Mouse (Mus musculus): ENCODE results near the gene Tsc22d3. TPM values are rescaled to one million over a fixed set of nuclear protein-coding genes. Genes with fewer than 3 reads are reported as not detected.
"Not testable (repeated sequence)": the region's sequence is repeated elsewhere in the genome, so short reads cannot be mapped to it uniquely, and the experiment has no call there.

Gene Tsc22d3
- polyA plus RNA-seq, 1 experiment from 2014 or later, result 90.2 TPM

DNA sequence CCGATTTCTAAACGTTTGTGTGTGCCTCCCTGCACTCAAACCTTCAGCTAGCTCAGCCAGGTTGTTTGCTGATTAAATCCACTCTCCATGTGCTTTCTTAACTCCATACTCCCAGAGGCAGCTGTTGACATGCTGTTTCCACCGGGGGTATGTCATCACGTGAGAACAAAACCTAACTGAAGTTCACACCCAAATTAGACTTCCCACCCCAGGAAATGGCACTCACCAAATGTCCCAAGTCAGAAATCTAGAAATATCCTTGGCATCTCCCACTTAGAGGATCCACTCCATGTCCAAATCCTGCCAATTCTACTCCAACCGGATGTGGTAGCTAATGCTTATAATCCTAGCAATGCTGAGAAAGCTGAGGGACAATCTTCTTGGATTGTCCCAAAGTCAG lies 100.2 kb downstream of the Tsc22d3 start:
- 85% methylated on average over 5 of the region's 5 CpGs for WGBS

DNA sequence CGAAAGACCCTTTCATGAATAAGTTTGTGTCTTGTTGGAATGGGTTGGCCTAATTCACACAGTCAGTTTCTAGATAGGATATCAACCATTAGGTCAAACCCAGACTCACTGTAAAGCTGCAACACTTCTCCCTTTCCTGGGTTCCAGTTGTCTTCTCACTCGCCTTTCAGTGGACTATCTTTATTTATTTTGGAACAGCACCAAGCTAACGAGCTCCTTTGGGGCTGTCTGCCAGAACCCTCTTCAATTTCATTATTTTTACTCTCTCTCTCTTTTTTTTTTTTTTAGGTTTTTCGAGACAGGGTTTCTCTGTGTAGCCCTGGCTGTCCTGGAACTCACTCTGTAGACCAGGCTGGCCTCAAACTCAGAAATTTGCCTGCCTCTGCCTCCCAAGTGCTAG lies 102.0 kb downstream of the Tsc22d3 start:
- not testable (repeated sequence) for H3K4me1 ChIP-seq (ENCODE audit: control insufficient read depth, insufficient read depth, low read length); H3K4me3 ChIP-seq (ENCODE audit: low read length); H3K27me3 ChIP-seq (ENCODE audit: control insufficient read depth, insufficient read depth, low read length); ATAC-seq (ENCODE audit: low FRiP score, low TSS enrichment); H3K9me3 ChIP-seq (ENCODE audit: control insufficient read depth, low read length); H3K27ac ChIP-seq (ENCODE audit: low read depth, low read length); H3K4me2 ChIP-seq (replicated peaks; ENCODE audit: low read depth, low read length); H3K9ac ChIP-seq (ENCODE audit: low read depth, low read length); H3K36me3 ChIP-seq (ENCODE audit: control insufficient read depth, insufficient read depth, low read length)
- WGBS, result 58% methylated on average over 4 of the region's 4 CpGs

More for the DNA sequence above, 100.2 kb downstream of the Tsc22d3 start:
- Histone ChIP-seq H3K4me2 (replicated peaks; ENCODE audit: low read depth, low read length) (no peak overlapping the region), H3K9ac (ENCODE audit: low read depth, low read length) (no peak overlapping the region), H3K36me3 (ENCODE audit: control insufficient read depth, insufficient read depth, low read length) (no peaks in the 10 kb centered on the region), H3K9me3 (ENCODE audit: control insufficient read depth, low read length) (no peaks in the 10 kb centered on the region), H3K27ac (ENCODE audit: low read depth, low read length) (no peak overlapping the region), H3K4me3 (ENCODE audit: low read length) (no peak overlapping the region), H3K4me1 (ENCODE audit: control insufficient read depth, insufficient read depth, low read length) (no peaks in the 10 kb centered on the region), H3K27me3 (ENCODE audit: control insufficient read depth, insufficient read depth, low read length) (no peaks in the 10 kb centered on the region)
- no peak for ATAC-seq (ENCODE audit: low FRiP score, low TSS enrichment)

DNA sequence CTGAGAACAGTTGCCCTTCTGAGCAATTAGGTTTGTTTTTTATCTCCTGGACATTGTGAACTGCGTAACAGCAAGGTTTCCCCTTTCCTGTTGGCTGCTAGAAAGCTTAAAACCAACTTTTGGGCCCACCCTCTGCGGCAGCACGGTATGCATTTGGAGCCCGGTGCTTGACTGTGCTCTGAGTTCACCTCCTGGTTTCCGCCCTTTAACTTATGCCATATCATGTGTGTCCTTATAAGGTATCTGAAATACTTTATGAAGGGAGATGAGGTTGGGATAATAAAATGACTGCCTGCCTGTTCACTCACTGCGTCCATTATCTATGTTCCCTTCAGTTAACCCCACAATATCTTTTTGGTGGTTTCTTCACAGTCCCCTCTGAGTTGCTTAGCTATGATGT lies 106.3 kb downstream of the Tsc22d3 start:
- ATAC-seq (ENCODE audit: low FRiP score, low TSS enrichment), result no peak
- WGBS, result 90% methylated on average over 6 of the region's 6 CpGs
- no peaks in the 10 kb centered on the region for H3K9me3 ChIP-seq (ENCODE audit: control insufficient read depth, low read length)

DNA sequence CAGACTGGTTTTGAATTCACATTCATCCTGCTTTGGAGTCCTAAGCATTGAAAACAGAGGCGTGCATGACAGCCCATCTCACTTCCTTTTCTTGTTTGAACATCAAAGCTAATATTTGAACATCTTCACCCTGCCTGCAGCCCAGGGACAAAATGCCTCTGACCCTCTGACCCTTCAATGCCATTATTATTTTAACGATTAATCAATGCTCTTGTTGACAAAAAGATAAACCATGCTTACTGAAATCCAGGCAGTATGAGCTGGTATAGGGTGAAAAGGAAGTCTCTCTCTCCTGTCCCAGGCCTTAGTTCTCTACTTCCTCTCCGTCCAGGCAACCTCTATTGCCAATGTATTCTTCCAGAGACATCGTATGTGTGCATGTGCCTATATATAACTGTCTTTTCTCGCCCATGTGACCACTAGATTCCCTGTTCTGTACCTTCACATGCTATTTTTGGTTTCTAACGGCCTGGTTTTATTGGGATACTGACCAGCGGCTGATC lies 106.9 kb downstream of the Tsc22d3 start:
- no peaks in the 10 kb centered on the region for H3K4me1 ChIP-seq (ENCODE audit: control insufficient read depth, insufficient read depth, low read length)
- ATAC-seq (ENCODE audit: low FRiP score, low TSS enrichment), result no peak
- no peak overlapping the region for H3K27ac ChIP-seq (ENCODE audit: low read depth, low read length)
- 66% methylated on average over 7 of the region's 7 CpGs for WGBS
- H3K9me3 ChIP-seq (ENCODE audit: control insufficient read depth, low read length), result no peaks in the 10 kb centered on the region
- H3K36me3 ChIP-seq (ENCODE audit: control insufficient read depth, insufficient read depth, low read length), result no peaks in the 10 kb centered on the region
- H3K4me2 ChIP-seq (replicated peaks; ENCODE audit: low read depth, low read length), result no peak overlapping the region
- H3K27me3 ChIP-seq (ENCODE audit: control insufficient read depth, insufficient read depth, low read length), result peaks cover 4% of the 10 kb centered on the region; the same call in 1 of the 2 replicates
- no peak overlapping the region for H3K9ac ChIP-seq (ENCODE audit: low read depth, low read length)
- H3K4me3 ChIP-seq (ENCODE audit: low read length), result no peak overlapping the region

More for the DNA sequence above, 106.3 kb downstream of the Tsc22d3 start:
- Histone ChIP-seq H3K27ac (ENCODE audit: low read depth, low read length) (no peak overlapping the region), H3K36me3 (ENCODE audit: control insufficient read depth, insufficient read depth, low read length) (no peaks in the 10 kb centered on the region), H3K4me2 (replicated peaks; ENCODE audit: low read depth, low read length) (no peak overlapping the region), H3K27me3 (ENCODE audit: control insufficient read depth, insufficient read depth, low read length) (peaks cover 4% of the 10 kb centered on the region; the same call in 1 of the 2 replicates), H3K9ac (ENCODE audit: low read depth, low read length) (no peak overlapping the region), H3K4me3 (ENCODE audit: low read length) (no peak overlapping the region), H3K4me1 (ENCODE audit: control insufficient read depth, insufficient read depth, low read length) (no peaks in the 10 kb centered on the region)

DNA sequence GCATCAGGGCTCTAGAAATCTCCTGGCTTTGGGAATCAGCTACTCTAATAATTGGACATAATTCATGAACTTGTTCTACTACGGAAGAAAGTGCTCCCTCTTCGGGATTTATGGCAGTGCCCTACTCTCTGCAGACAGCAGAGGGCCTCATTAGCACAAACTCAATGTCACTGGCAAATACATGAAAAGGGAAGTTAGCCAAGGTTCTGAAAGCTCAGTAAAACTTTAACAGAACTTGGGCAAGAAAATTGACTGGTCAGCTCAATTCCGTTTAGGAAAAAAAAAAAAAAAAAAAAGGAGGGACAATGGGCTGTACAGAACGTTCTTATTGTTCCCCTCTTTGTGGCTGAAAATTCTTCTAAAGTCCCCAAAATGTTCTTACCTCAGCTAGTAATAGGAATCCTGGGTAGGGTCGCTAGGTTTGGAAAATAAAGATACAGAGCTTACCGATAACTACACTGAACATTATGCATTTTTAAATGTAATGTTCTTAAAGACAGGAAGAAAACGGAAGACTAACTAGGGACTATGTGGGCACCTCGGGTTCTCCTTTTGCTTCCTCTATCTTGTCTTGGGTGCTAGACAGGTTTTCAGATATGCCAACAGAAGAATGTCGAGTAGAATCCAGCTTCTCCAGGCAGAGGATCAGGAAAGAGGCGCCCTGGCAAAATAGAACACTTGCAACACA lies 108.4 kb downstream of the Tsc22d3 start:
- 58% methylated on average over 10 of the region's 10 CpGs for WGBS
- H3K4me2 ChIP-seq (replicated peaks; ENCODE audit: low read depth, low read length), result no peak overlapping the region
- no peak overlapping the region for H3K9ac ChIP-seq (ENCODE audit: low read depth, low read length)
- H3K27ac ChIP-seq (ENCODE audit: low read depth, low read length), result no peak overlapping the region
- no peak overlapping the region for H3K4me3 ChIP-seq (ENCODE audit: low read length)
- ATAC-seq (ENCODE audit: low FRiP score, low TSS enrichment), result no peak
- peaks cover 4% of the 10 kb centered on the region; the same call in 1 of the 2 replicates for H3K27me3 ChIP-seq (ENCODE audit: control insufficient read depth, insufficient read depth, low read length)
- no peaks in the 10 kb centered on the region for H3K36me3 ChIP-seq (ENCODE audit: control insufficient read depth, insufficient read depth, low read length)
- no peaks in the 10 kb centered on the region for H3K4me1 ChIP-seq (ENCODE audit: control insufficient read depth, insufficient read depth, low read length)
- H3K9me3 ChIP-seq (ENCODE audit: control insufficient read depth, low read length), result no peaks in the 10 kb centered on the region

DNA sequence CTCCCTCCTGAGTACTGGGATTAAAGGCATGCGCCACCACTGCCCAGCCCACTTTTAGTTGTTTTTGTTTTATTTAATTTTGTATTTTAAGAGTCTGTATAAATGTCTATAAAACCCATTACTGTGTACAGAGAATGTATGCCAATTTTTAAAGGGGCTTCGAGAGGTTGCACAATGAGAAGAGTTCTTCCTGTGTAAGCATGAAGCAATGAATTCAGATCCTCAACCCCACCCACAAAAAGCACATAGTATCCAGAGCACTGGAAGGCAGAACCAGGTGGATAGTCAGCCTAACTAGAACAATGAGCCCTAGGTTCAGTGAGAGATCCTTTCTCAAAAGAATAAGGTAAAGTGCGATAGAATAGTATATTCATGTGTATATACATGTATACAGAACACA lies 110.3 kb downstream of the Tsc22d3 start:
- no peaks in the 10 kb centered on the region for H3K9me3 ChIP-seq (ENCODE audit: control insufficient read depth, low read length)
- no peak for ATAC-seq (ENCODE audit: low FRiP score, low TSS enrichment)
- no peaks in the 10 kb centered on the region for H3K36me3 ChIP-seq (ENCODE audit: control insufficient read depth, insufficient read depth, low read length)
- H3K4me2 ChIP-seq (replicated peaks; ENCODE audit: low read depth, low read length), result no peak overlapping the region
- no peak overlapping the region for H3K27ac ChIP-seq (ENCODE audit: low read depth, low read length)
- H3K4me3 ChIP-seq (ENCODE audit: low read length), result no peak overlapping the region
- no peak overlapping the region for H3K9ac ChIP-seq (ENCODE audit: low read depth, low read length)
- 84% methylated on average over 3 of the region's 3 CpGs for WGBS
- H3K27me3 ChIP-seq (ENCODE audit: control insufficient read depth, insufficient read depth, low read length), result peaks cover 4% of the 10 kb centered on the region; the same call in 1 of the 2 replicates
- no peaks in the 10 kb centered on the region for H3K4me1 ChIP-seq (ENCODE audit: control insufficient read depth, insufficient read depth, low read length)

Other genes starting within 250 kb of the Tsc22d3 start
- gene Prps1, start 144.0 kb downstream of the Tsc22d3 start, polyA plus RNA-seq (2014; fragmentation: Nextera tagmentation; extraction: Ambion mirVana), result 47.4 and 58.2 TPM in 2 replicates
- 4.2 and 6.9 TPM in 2 replicates for gene Mid2, start 63.9 kb upstream of the Tsc22d3 start, polyA plus RNA-seq (2014; fragmentation: Nextera tagmentation; extraction: Ambion mirVana)
- gene Tex13b, start 212.8 kb upstream of the Tsc22d3 start, polyA plus RNA-seq (2014; fragmentation: Nextera tagmentation; extraction: Ambion mirVana), result 0.14 TPM in 1 of 2 replicates, not detected in the other